Mouse (Mus musculus) kidney, adult 8-10 months (tissue): ENCODE data around the gene Nav2.

Source experiments
- DNase-seq, 2 experiments: peaks; one replicate each; pipeline ENCODE4 v3.0.0; 2022

Gene Nav2

DNA sequence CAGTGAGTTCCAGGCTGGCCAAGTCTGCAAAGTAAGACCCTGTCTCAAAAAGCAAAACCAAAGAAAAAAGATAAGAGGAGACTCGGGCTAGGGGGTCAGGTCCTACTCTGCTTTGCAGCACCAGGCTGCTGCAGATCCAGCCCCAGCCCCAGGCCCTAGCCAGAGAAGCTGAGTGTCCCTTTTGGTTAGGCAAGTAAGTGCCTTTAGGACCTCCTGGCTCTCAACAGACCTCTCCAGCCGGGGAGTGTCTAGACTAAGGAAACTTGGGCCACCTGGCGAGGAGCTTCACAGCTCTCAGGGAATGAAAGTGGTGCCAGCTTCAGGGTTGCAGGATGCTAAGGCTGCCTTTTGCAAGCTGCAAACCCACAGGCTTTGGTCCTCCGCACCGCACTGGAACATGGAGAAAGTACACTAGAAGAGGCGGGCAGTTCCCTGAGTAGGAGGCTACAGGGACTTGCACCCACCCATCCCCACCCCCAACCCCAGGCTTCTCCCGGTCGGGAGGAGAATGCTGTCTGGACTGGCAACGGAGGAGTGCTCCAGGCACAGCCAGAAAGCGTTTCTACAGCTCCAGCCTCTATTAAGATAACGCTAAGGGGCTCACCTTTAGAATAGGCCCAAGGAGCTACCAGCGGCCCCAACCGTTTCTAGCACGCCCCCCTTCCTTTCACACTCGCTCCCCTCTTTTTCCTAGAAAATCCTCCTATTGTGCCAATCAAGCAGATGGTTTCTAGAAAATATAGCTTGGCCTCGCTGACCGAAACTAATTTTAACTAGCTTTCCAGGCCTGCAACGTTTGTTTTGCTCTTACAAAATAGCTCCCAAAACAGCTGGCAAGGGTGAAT lies 731.6 kb downstream of the Nav2 start:
- DNase-seq, result no peak

DNA sequence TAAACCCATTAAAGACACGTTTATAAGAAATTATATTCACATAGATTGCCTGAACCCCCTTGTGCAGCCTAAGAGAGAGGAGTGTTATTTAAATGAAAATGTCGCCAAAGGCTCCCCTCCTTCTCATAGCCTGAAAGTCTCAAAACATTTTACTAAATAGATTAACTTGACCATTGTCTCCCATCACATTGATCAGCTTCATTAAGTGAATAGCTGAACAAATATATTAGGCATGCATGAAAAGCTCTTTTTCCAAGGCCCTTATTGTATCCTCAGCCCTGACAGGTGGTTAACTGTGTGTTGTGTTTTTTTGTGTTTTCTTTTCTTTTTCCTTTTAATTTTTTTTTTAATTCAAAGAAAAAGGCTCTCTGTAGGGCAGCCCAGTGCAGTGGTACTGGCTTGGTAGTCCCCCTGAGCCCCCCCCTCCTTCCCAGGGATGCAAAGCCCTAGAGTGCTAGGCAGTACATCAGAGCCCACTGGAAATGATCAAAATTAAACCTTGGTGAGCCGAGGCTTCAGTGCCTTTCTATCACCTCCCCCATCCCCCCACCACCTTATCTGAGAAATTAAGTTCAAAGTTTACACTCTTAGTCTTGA lies 732.3 kb downstream of the Nav2 start:
- no peak for DNase-seq
